Mouse (Mus musculus) kidney, postnatal 10 days (tissue): Measurements from ENCODE around the gene Dip2b.
"Not testable (repeated sequence)": the region's sequence is repeated elsewhere in the genome, so short reads cannot be mapped to it uniquely, and the experiment has no call there.

Experiments
- DNase-seq: peaks from one replicate; pipeline ENCODE4 v3.0.0; 2021; ENCODE audit warnings: mixed read lengths

Dip2b gene

GRCm38 (mm10) chr15:100227031-100227662 is 188.7 kb downstream of the Dip2b start:
- peak; percentile 30 for DNase-seq

DNA sequence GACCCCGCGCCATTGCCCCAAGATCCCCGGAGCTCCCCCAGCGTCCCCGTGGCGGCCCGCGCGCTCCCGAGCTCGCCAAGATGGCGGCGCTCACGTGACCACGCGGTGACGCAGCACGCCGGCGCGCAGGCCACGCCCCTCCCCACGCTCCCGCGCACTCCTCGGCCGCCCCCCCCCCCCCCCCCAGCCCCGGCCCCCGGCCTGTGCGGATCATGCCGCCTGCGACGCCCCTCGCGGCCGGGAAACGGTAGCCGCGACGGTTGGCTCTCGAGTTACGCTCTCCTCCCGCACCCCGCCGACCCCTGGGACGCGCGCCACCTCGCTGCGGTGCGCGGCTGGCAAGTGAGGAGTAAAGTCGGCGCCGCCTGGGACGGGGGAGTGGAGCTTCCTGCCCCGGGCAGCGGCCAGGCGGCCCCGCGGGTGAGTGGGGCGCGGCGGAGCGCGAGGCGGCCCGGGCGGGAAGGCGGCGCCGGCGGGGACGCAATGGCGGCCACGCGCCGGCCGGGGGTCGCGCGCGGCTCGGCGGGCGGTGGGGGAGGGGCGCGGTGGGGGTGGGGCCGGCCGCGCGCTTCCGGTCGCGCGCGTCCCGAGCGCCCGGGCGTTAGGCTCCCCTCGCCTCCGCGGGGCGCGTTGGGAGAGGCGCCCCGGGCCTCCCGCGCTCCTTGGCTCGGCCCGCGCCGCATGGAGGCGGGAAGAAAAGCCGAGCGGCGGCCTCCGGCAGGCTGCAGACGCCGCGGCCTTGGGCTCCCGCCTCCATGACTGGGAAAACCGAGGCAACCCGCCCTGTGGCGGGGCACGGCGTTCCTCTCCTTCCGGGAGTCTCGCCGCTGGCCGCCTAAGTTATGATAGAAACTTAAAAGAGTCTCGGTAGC is 189.4 kb downstream of the Dip2b start, which contains the start of gene Atf1:
Gene Atf1 (plus strand): TSS at position 157 of the 872 bp plus-strand sequence.
- DNase-seq = peak; percentile 97

DNA sequence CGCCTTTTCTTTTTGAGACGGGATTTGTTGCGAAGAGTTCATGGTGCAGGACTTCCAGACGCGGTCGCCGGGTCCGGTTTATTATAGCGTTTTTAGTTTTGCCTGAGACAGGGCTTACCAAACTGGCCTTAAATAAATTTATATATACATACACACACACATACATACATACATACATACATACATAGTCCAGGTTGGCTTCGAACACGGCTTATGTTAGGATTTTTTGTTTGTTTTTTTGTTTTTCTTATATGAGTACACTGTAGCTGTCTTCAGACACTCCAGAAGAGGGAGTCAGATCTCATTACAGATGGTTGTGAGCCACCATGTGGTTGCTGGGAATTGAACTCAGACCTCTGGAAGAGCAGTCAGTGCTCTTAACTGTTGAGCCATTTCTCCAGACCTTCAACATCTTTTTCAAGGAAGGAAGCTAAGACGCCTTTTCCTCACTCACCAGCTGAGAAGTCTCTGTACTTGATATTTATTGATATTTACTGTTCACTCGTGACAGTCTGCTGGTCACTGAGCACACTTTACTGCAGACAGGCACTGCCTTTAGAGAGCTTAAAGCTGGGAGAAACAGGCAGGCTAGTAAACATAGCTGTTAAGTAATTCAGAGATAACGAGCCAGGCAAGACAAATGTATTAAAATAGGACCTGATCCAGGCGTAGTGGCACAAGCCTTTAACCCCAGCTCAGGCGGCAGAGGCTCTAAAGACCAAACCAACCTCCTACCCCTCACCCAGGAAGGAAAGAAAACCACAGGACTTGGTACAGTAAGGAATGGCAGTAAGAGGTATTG is 190.3 kb downstream of the Dip2b start:
- DNase-seq = no peak

- DNase-seq = no peak
These were observed 192.2 kb downstream of the Dip2b start for GRCm38 (mm10) chr15:100230655-100231054.

DNA sequence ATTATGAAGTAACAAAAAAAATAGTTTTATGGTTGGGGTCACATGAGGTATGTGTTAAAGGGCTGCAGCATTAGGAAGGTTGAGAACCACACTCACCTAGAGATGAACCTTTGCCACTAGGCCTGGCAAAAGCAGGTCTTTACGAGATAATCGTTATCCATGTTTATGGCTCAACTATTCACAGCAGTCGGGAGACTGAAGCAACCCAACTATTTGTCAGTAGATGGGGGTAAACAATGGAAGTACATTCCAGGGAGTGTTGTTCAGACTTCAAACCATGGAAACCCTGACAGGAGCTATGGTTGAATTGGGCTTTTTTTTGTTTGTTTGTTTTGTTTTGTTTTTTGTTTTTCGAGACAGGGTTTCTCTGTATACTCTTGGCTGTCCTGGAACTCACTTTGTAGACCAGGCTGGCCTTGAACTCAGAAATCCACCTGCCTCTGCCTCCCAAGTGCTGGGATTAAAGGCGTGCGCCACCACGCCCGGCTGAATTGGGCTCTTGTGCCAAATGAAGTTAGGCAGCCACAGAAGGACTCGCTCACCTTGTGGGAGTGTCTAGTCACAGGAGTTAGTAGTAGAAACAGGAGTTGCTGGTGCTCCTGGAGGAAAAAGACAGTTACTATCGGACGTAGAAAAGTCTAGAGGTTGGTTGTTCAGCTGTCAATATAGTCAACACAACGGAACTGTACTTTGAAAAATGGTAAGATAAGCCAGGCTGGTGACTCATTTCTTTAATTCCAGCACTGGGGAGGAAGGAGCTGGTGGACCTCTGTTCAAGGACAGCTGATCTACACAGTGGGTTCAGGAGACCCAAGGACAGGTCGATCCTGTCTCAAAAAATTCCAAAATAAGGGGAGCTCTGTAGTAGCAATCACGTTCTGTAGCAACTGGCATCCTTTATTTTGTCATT is 193.4 kb downstream of the Dip2b start:
- DNase-seq = no peak

GRCm38 (mm10) chr15:100235208-100235965 is 196.9 kb downstream of the Dip2b start:
- no peak for DNase-seq

DNA sequence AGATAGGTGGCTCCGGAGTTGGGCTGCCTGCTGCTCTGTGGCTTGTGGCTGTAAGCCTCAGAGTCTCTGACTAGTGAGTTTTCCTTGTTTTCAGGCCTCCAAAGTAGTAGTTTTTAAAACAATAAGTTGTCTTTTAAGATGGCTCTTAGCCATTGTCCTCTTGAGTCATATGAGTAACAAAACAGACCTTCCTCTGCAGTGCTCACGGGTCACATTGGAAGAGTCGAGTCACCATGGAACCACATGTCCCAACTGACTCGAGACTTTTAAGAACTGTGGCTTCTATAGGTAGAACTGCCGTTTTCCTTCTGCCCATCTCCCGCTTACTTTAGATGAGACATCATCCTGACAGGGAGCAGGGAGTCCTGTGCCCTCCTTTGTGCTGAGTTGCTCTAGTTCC is 198.5 kb downstream of the Dip2b start:
- DNase-seq = no peak

DNA sequence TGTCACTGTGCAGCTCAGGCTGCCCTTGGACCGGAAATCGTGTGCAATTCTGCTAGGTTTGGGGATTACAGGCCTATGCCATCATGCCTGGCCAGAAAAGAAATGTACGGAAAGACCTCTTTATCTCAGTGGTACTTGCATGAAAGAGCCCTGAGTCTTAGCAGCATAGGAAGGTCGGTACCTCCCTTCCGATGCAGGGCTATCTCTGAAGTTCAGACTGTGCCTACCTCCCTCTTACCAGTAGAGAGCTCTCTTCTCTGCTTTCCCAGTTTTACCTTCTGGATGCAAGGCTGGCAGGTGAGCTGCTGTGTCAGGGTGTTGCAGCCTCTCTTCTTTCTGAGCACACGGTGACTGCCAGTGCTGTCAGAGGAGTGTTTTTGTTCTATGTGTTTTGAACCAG is 203.3 kb downstream of the Dip2b start:
- DNase-seq = no peak

- DNase-seq = no peak
These were observed 207.5 kb downstream of the Dip2b start for GRCm38 (mm10) chr15:100245951-100246350.

DNA sequence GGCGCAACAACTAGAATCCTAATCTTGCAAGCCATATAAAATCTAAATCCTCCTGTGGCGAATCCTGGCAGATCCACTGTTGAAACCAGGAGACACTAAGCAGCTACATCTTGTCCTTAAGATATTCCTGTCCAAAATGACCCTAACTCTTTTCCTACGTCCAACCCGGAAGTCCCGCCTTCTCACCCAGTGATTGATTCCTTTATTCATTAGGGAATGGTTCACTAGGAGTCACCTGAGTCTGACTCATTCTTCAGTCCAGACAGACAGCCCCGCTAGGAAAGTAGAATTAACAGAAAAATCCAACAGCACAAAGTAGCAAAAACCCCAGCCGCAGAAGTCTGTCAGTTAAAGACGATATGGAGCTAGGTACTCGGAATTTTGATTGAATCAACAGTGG is 208.8 kb downstream of the Dip2b start:
- no peak for DNase-seq

- no peak for DNase-seq
These were observed 210.4 kb downstream of the Dip2b start for GRCm38 (mm10) chr15:100248665-100249433.

DNA sequence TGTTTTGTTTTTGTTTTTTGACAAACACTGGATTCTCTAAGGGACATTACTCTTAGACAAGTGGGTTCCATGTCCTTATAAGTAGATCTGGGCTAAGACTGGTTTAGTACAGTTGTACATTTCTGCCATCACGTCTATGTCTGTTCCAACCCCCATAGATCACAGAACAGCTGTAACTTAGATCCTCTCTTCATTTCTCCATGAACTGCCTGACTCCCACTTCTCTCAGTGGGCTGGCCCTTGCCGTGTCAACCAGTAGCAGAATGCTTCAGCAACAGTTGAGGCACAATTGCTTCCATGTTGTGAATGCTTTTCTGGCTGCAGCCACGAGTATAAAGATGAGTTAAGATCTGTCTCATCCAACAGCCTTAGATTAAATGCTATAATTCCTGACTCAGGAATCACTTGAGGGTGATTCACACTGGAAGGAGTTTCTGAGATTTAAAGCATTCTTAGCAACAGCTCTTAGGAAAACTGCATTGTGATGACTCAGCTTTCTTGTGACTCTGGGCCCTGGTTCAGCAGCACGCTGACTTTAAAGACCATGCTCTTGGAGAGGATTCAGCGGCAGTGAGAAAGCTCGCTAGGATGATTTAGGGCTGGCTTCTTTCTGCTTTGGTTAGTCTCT is 212.8 kb downstream of the Dip2b start:
- DNase-seq = peak; percentile 36

DNA sequence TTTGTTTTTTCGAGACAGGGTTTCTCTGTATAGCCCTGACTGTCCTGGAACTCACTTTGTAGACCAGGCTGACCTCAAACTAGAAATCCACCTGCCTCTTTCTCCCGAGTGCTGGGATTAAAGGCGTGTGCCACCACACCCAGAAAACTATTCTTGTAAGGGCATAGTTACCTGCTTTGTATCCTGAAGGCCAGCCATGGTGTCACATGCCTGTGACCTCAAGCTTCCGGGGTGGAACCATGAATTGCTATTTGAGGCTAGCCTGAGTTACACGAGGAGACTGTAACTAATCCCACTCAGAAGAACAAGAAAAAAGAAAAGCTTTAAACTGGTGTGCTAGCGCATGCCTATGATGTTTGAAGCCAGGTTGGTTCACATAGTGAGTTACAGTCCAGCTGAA is 217.9 kb downstream of the Dip2b start:
- DNase-seq = no peak

DNA sequence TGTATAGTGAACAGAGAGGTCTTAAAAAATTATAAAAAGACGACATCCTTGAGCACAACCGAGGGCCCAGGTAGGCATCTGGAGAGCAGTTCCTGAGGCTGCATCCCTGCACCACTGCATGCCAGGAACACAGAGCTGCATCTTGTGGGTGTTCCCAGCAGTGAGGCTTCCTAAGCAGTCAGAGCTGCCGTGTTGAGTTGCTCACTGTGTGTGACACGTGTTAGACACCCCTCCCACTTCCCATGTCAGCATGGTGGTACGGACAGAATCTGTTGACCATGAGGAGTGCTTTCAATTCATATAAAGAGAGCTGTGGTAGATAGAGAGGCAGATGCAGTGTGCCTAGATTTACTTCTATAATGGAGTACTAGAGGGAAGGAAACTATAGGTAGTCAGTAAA is 218.8 kb downstream of the Dip2b start:
- DNase-seq = no peak

DNA sequence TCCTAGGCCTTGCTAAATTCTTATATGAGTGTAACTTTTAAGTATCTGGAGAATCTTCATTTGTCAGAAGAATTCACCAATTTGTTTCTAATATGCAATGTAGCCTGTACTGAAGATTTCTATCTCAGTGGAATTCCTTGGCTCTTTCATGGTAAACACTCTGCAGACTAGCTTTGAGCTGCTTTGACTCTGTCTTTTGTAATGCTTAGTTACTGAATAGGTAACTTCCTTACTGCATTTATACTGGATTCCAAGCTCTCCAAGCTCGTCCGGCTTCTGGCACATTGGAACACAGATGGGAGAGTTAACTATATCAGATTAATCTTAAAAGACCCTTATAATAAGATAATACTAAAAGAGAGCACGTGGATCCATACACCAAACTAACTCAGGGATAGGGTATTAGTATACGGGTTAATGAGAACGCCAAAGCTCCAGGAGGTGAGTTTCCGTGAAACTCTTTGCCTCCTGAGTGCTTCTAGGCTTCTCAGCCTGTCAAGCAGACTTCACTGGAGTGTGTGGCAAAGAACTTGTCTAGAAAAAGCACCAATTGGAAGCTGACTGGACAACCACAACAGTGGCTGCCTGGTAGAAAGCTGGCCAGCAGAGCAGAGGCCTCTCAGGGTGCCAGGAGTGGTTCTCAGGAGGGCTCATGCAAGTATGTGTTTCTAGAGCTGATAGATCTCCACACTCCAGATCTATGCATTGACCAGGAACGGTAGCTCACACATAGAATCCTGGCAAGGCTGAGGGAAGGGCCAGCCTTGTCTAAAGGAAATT is 220.4 kb downstream of the Dip2b start:
- no peak for DNase-seq

GRCm38 (mm10) chr15:100260351-100260750 is 221.9 kb downstream of the Dip2b start:
- not testable (repeated sequence) for DNase-seq

GRCm38 (mm10) chr15:100263246-100263905 is 224.9 kb downstream of the Dip2b start:
- no peak for DNase-seq

GRCm38 (mm10) chr15:100265586-100266325 is 227.3 kb downstream of the Dip2b start:
- no peak for DNase-seq
